Mouse (Mus musculus): ENCODE measurements at regions not wholly inside any gene's neighbourhood (a gene's known extent, or its start where the extent isn't known, plus 50 kb on each side); places are given as distances from the start of the nearest gene placed in this dataset.

DNA sequence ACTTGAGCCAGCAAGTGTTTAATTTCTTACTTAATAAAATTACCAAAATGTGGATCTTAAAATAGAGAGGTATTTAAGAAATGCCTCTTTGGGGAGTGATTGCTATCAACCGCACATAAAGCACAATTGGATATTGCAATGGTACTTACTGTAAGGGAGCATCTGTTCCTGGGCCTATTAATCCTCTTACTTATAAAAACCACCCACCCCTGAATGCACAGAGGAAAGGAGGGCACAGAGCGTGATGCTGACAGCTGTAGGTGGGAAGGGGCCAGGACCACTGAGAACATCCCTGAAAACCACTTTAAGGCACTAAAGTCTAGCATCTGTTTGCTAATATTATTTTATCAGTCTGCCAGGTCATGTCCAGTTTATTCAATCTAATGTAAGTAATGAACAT, 146.1 kb downstream of the Rgs21 start:
- TF ChIP-seq CTCF (IDR thresholded peaks at IDR 0.05; ENCODE audit: borderline replicate concordance, extremely low read depth, insufficient read depth, insufficient read length) (no peak), POLR2A (IDR thresholded peaks at IDR 0.05; ENCODE audit: borderline replicate concordance, extremely low read depth, insufficient read depth, insufficient read length, poor library complexity, severe bottlenecking) (no peak)

Data from brain, embryonic 14.5 days (tissue).